Mouse (Mus musculus) small intestine, adult 2 months (tissue): ENCODE measurements around the gene Pbp2.

Source experiments
- CTCF ChIP-seq: fragments of 200-500 bp; IDR thresholded peaks from 2 replicates; pipeline ENCODE4 v1.5.1; 2012; ENCODE audit warnings: low read depth, mild to moderate bottlenecking, control low read depth, inconsistent platforms, low read length, moderate library complexity, mixed read lengths; ENCODE audit not compliant: insufficient replicate concordance, insufficient read length; ENCODE audit errors: extremely low read depth
- POLR2A ChIP-seq: fragments of 200-500 bp; IDR thresholded peaks from 2 replicates; pipeline ENCODE4 v1.6.1; 2012; ENCODE audit warnings: low read depth, mild to moderate bottlenecking, control low read depth, inconsistent platforms, low read length, moderate library complexity

- no peak for TF ChIP-seq POLR2A
- TF ChIP-seq CTCF, result no peak
These were observed 43.0 kb downstream of the Pbp2 start for GRCm38 (mm10) chr6:135267221-135267620.
